Mouse (Mus musculus): ENCODE results near the gene Mettl18.

DNA sequence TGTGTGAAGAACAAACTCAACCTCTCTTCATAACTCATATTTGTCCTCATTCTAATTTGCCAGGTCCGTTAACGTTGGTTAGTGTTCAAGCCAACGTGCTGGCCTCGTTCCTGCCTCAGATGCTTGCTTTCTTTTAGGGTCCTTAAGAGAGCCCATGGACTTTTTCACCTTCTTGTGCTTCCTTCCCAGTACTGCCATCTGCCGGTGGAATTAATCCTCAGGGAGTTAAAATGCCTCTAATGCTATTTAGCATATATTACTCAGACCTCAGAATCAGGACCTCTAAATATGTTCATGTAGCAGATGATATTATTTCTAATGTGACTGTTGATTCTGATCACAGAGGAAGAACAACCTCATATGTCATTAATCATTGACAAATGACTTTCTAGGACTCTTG, 32.7 kb downstream of the Mettl18 start:
- no peak for TF ChIP-seq GATA1 (IDR thresholded peaks at IDR 0.05; ENCODE audit: borderline replicate concordance, low read length)
- no peak for TF ChIP-seq FLI1 (IDR thresholded peaks at IDR 0.05; ENCODE audit: low read length)
